Mouse (Mus musculus): ENCODE results near the gene Ears2. TPM values are rescaled to one million over a fixed set of nuclear protein-coding genes. Genes with fewer than 3 reads are reported as not detected.

The Ears2 gene
- total RNA-seq, 2 experiments from 2014 or later, result 8.3 to 9.0 TPM

Other genes with a start within 250 kb of the Ears2 start
- not detected for gene Scnn1b, start 202.2 kb downstream of the Ears2 start, total RNA-seq (2021)
- gene Cog7, start 85.6 kb downstream of the Ears2 start, total RNA-seq (2021), result 10 to 100 TPM; 39.4 to 40.9 TPM
- gene Gga2, start 46.0 kb downstream of the Ears2 start, total RNA-seq (2021), result 10 to 100 TPM; 27.7 to 33.5 TPM
- 10 to 100 TPM; 66.1 to 67.8 TPM for gene Ubfd1, start 88 bp downstream of the Ears2 start, total RNA-seq (2021)
- gene Ndufab1, start 34.6 kb upstream of the Ears2 start, total RNA-seq (2021), result 100 to 1,000 TPM; 258 to 307 TPM
- gene Palb2, start 65.7 kb upstream of the Ears2 start, total RNA-seq (2021), result 1 to 10 TPM; 1.0 to 2.6 TPM
- gene Dctn5, start 65.8 kb upstream of the Ears2 start, total RNA-seq (2021), result 100 to 1,000 TPM in 1 of 2 experiments, 10 to 100 TPM in 1; 99.1 to 105 TPM
- gene Plk1, start 92.2 kb upstream of the Ears2 start, total RNA-seq (2021), result 1 to 10 TPM; 1.4 to 2.2 TPM
- gene Ern2, start 118.9 kb upstream of the Ears2 start, total RNA-seq (2021), result under 1 TPM; 0.25 to 0.44 TPM
- 1 to 10 TPM; 3.3 to 4.0 TPM for gene Chp2, start 152.2 kb upstream of the Ears2 start, total RNA-seq (2021)
- gene Prkcb, start 221.5 kb upstream of the Ears2 start, total RNA-seq (2021), result 1,000 to 10,000 TPM; 1,042 to 1,074 TPM

All from left cerebral cortex, postnatal 25 days (tissue).